ENCODE assay signal across 11 mouse cellular contexts in genomic region chr12:110082921-110083320, GRCm38 (mm10).
A peak's percentile ranks its signal among the peaks of the same experiment; 100 is the strongest.
DNase-seq lines count a peak whose midpoint lies in the region; ATAC-seq and TF ChIP-seq lines count a peak whose summit lies in the region.
"Had no signal": no experiment of that assay in that cellular context is flagged by ENCODE, and none has a peak within 500 bp of the region (broad histone marks: within the 10 kb centered on the region; RNA-seq: fewer than 3 reads in every experiment).

No protein-coding gene starts in this region.

- peak; percentile 70 to 89 for DNase-seq in adrenal gland, adult (ENCODE audit: inconsistent age in 2 of 2, low spot score in 1 of 2)
- no peak for DNase-seq in adrenal gland, postnatal 25 days
- no peak for DNase-seq in midbrain, embryonic 10.5 days (ENCODE audit: low spot score)
- no peak for DNase-seq in midbrain, embryonic 11.5 days (ENCODE audit: low spot score, missing footprints)
- no peak for DNase-seq in stomach, postnatal 0 days (ENCODE audit: low spot score)
- DNase-seq in cerebellum, postnatal 14 days: no peak
- DNase-seq in frontal cortex, postnatal 14 days (ENCODE audit: low spot score in 2 of 2): no peak
- DNase-seq: heart, postnatal 4 days had no signal

- H3K4me2 ChIP-seq in midbrain, embryonic 11.5 days: no peak overlapping the region
- H3K4me2 ChIP-seq in kidney, embryonic 14.5 days (replicated peaks; ENCODE audit: low read depth, low read length): no peak overlapping the region
- H3K4me2 ChIP-seq in stomach, postnatal 0 days (replicated peaks; ENCODE audit: low read depth): no peak overlapping the region
- H3K4me2 ChIP-seq: midbrain, embryonic 13.5 days had no signal

- ATAC-seq in midbrain, embryonic 11.5 days (ENCODE audit: low FRiP score): no peak
- ATAC-seq in kidney, embryonic 14.5 days (ENCODE audit: low FRiP score, low TSS enrichment): peak; percentile 85
- ATAC-seq in stomach, postnatal 0 days (ENCODE audit: low FRiP score, low TSS enrichment): peak; percentile 62; the same call in 1 of the 2 replicates
- ATAC-seq: forebrain, embryonic 16.5 days; midbrain, embryonic 13.5 days had no signal

- no peak for TF ChIP-seq EP300 in stomach, postnatal 0 days (optimal IDR thresholded peaks at IDR 0.05)

- peak overlapping the region; percentile 43; the same call in 1 of the 2 replicates for H3K27ac ChIP-seq in midbrain, embryonic 10.5 days (replicated peaks)
- no peak overlapping the region for H3K27ac ChIP-seq in midbrain, embryonic 11.5 days (ENCODE audit: low read depth, low read length)
- H3K27ac ChIP-seq in kidney, embryonic 14.5 days (ENCODE audit: low read depth, low read length): no peak overlapping the region
- no peak overlapping the region for H3K27ac ChIP-seq in stomach, postnatal 0 days (replicated peaks)
- H3K27ac ChIP-seq: midbrain, embryonic 13.5 days had no signal

- no peaks in the 10 kb centered on the region; the same call in 1 of the 2 replicates for H3K9me3 ChIP-seq in midbrain, embryonic 10.5 days (replicated peaks)
- no peaks in the 10 kb centered on the region for H3K9me3 ChIP-seq in midbrain, embryonic 11.5 days (ENCODE audit: control insufficient read depth, low read length)
- H3K9me3 ChIP-seq in kidney, embryonic 14.5 days (ENCODE audit: control insufficient read depth, low read length): no peaks in the 10 kb centered on the region
- H3K9me3 ChIP-seq in stomach, postnatal 0 days (ENCODE audit: control insufficient read depth, low read length): no peaks in the 10 kb centered on the region; the same call in 1 of the 2 replicates
- H3K9me3 ChIP-seq: midbrain, embryonic 13.5 days had no signal

- no peak overlapping the region for H3K9ac ChIP-seq in midbrain, embryonic 11.5 days (ENCODE audit: low read length)
- no peak overlapping the region for H3K9ac ChIP-seq in kidney, embryonic 14.5 days (ENCODE audit: low read depth, low read length)
- H3K9ac ChIP-seq in stomach, postnatal 0 days (ENCODE audit: low read length): no peak overlapping the region
- H3K9ac ChIP-seq: midbrain, embryonic 13.5 days had no signal

- H3K36me3 ChIP-seq in midbrain, embryonic 10.5 days: no peaks in the 10 kb centered on the region
- no peaks in the 10 kb centered on the region for H3K36me3 ChIP-seq in midbrain, embryonic 11.5 days (ENCODE audit: control insufficient read depth, insufficient read depth, low read length)
- H3K36me3 ChIP-seq in kidney, embryonic 14.5 days (ENCODE audit: control insufficient read depth, insufficient read depth, low read length): no peaks in the 10 kb centered on the region
- H3K36me3 ChIP-seq in stomach, postnatal 0 days (ENCODE audit: control insufficient read depth, insufficient read depth, low read length): no peaks in the 10 kb centered on the region
- H3K36me3 ChIP-seq: midbrain, embryonic 13.5 days had no signal

- H3K4me1 ChIP-seq in midbrain, embryonic 10.5 days: peaks cover 13% of the 10 kb centered on the region
- no peaks in the 10 kb centered on the region for H3K4me1 ChIP-seq in midbrain, embryonic 11.5 days (ENCODE audit: control insufficient read depth, insufficient read depth, low read length)
- peaks cover 9% of the 10 kb centered on the region for H3K4me1 ChIP-seq in kidney, embryonic 14.5 days (ENCODE audit: control insufficient read depth, insufficient read depth, low read length)
- no peaks in the 10 kb centered on the region for H3K4me1 ChIP-seq in stomach, postnatal 0 days (replicated peaks; ENCODE audit: control insufficient read depth, insufficient read depth)
- H3K4me1 ChIP-seq: midbrain, embryonic 13.5 days had no signal

- H3K27me3 ChIP-seq in midbrain, embryonic 10.5 days (ENCODE audit: low read depth, poor library complexity, severe bottlenecking): no peaks in the 10 kb centered on the region
- H3K27me3 ChIP-seq in midbrain, embryonic 11.5 days (ENCODE audit: control insufficient read depth, insufficient read depth, low read length): no peaks in the 10 kb centered on the region
- no peaks in the 10 kb centered on the region for H3K27me3 ChIP-seq in kidney, embryonic 14.5 days (ENCODE audit: control insufficient read depth, insufficient read depth, low read length)
- no peaks in the 10 kb centered on the region for H3K27me3 ChIP-seq in stomach, postnatal 0 days (ENCODE audit: control insufficient read depth, insufficient read depth, low read length)
- H3K27me3 ChIP-seq: midbrain, embryonic 13.5 days had no signal

- 67% methylated on average over 13 of the region's 13 CpGs for WGBS in midbrain, embryonic 10.5 days
- WGBS in midbrain, embryonic 11.5 days: 68% methylated on average over 13 of the region's 13 CpGs
- 6% methylated on average over 13 of the region's 13 CpGs for WGBS in kidney, embryonic 14.5 days
- 34% methylated on average over 13 of the region's 13 CpGs for WGBS in stomach, postnatal 0 days

- H3K4me3 ChIP-seq in midbrain, embryonic 10.5 days: no peak overlapping the region
- H3K4me3 ChIP-seq in midbrain, embryonic 11.5 days (ENCODE audit: low read depth, low read length): no peak overlapping the region
- H3K4me3 ChIP-seq in kidney, embryonic 14.5 days (ENCODE audit: low read length): no peak overlapping the region
- H3K4me3 ChIP-seq in stomach, postnatal 0 days (ENCODE audit: low read depth, low read length): no peak overlapping the region
- H3K4me3 ChIP-seq: midbrain, embryonic 13.5 days had no signal

- no peak for TF ChIP-seq CTCF in stomach, postnatal 0 days (IDR thresholded peaks at IDR 0.05; ENCODE audit: low read depth)

Comparison
In these comparisons a context has a peak if more than half of its experiments do, and no peak if none do; other contexts are left out.
1. DNase-seq: peak in adrenal gland, adult (2 of 2); none in adrenal gland, postnatal 25 days (single experiment), midbrain, embryonic 10.5 days (single experiment), midbrain, embryonic 11.5 days (single experiment), stomach, postnatal 0 days (single experiment), cerebellum, postnatal 14 days (0 of 2) and frontal cortex, postnatal 14 days (0 of 2).